Mouse (Mus musculus): ENCODE results near the gene Zfp609. TPM values are rescaled to one million over a fixed set of nuclear protein-coding genes. Genes with fewer than 3 reads are reported as not detected.

Zfp609 gene
- polyA plus RNA-seq (2015; fragmentation: Illumina TruSeq; extraction: RNeasy Lipid Tissue Mini Kit (QIAGEN cat#74804); ENCODE audit: low read depth, low replicate concordance): 14.7 TPM

DNA sequence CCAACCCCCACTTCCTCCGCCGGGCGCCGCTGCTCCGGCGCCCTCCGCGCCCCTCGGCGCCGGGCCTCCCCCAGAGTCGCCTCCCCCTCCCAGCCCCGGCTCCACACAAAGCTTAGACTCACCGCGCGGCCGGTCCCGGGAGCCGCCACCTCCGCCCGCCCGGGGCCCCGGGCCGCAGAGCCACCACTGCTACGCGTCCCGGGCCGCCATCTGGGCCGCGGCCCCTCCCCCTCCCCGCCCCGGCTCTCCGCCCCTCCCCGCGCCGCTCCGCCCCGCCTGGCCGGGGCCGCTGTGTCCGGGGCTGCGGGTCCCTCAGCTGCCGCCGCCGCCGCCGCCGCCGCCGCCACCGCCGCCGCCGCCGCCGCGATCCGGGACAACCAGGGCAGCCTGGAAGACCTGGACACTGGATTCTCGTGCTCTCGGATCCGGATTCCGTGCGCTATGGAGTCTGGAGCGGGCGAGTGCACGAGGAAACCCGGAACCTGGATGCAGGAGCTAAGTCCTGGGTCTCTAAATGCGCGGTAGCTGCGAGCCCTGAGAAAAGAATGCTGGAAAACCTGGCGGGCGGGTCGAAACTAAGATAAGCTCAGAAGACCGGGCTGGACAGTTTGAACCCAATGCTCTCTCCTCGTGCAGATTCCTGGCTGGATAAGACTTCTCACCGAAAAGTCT is at the start of gene Zfp609:
Gene Zfp609 (minus strand): TSS at position 221 of the 672 bp plus-strand sequence.

GRCm38 (mm10) chr9:65667701-65668100 is 159.7 kb downstream of the Zfp609 start, which contains the start of gene Oaz2:
Gene Oaz2, plus strand, starts transcription at chr9:65668001.

Other genes starting within 250 kb of the Zfp609 start
- gene Plekho2, start 247.5 kb downstream of the Zfp609 start, polyA plus RNA-seq (2015; fragmentation: Illumina TruSeq; extraction: RNeasy Lipid Tissue Mini Kit (QIAGEN cat#74804); ENCODE audit: low read depth, low replicate concordance): 11.7 TPM
- not detected for gene Pif1, start 240.4 kb downstream of the Zfp609 start, polyA plus RNA-seq (2015; fragmentation: Illumina TruSeq; extraction: RNeasy Lipid Tissue Mini Kit (QIAGEN cat#74804); ENCODE audit: low read depth, low replicate concordance)
- 2.8 TPM for gene Rbpms2, start 197.9 kb downstream of the Zfp609 start, polyA plus RNA-seq (2015; fragmentation: Illumina TruSeq; extraction: RNeasy Lipid Tissue Mini Kit (QIAGEN cat#74804); ENCODE audit: low read depth, low replicate concordance)
- 285 TPM for gene Oaz2, start 159.6 kb downstream of the Zfp609 start, polyA plus RNA-seq (2015; fragmentation: Illumina TruSeq; extraction: RNeasy Lipid Tissue Mini Kit (QIAGEN cat#74804); ENCODE audit: low read depth, low replicate concordance)
- 0.86 TPM for gene Pclaf, start 62.7 kb upstream of the Zfp609 start, polyA plus RNA-seq (2015; fragmentation: Illumina TruSeq; extraction: RNeasy Lipid Tissue Mini Kit (QIAGEN cat#74804); ENCODE audit: low read depth, low replicate concordance)
- 28.3 TPM for gene Trip4, start 81.2 kb upstream of the Zfp609 start, polyA plus RNA-seq (2015; fragmentation: Illumina TruSeq; extraction: RNeasy Lipid Tissue Mini Kit (QIAGEN cat#74804); ENCODE audit: low read depth, low replicate concordance)
- 16.0 TPM for gene Csnk1g1, start 81.4 kb upstream of the Zfp609 start, polyA plus RNA-seq (2015; fragmentation: Illumina TruSeq; extraction: RNeasy Lipid Tissue Mini Kit (QIAGEN cat#74804); ENCODE audit: low read depth, low replicate concordance)
- 293 TPM for gene Ppib, start 232.7 kb upstream of the Zfp609 start, polyA plus RNA-seq (2015; fragmentation: Illumina TruSeq; extraction: RNeasy Lipid Tissue Mini Kit (QIAGEN cat#74804); ENCODE audit: low read depth, low replicate concordance)
- 5.9 TPM for gene Snx22, start 242.2 kb upstream of the Zfp609 start, polyA plus RNA-seq (2015; fragmentation: Illumina TruSeq; extraction: RNeasy Lipid Tissue Mini Kit (QIAGEN cat#74804); ENCODE audit: low read depth, low replicate concordance)